21 mouse cellular contexts compared by ENCODE assay signal in genomic region chr19:53013341-53013740, GRCm38 (mm10). TPM values are rescaled to one million over a fixed set of nuclear protein-coding genes. Genes with fewer than 3 reads are reported as not detected.
DNase-seq lines count a peak whose midpoint lies in the region; ATAC-seq and TF ChIP-seq lines count a peak whose summit lies in the region.
"Had no signal": no experiment of that assay in that cellular context is flagged by ENCODE, and none has a peak within 500 bp of the region (broad histone marks: within the 10 kb centered on the region; RNA-seq: fewer than 3 reads in every experiment).

No protein-coding gene starts in this region.

- intact Hi-C loops in gastrocnemius, adult 2 months (cut with DNase I): no loop called here
- intact Hi-C loops in gastrocnemius, postnatal 36 days (cut with DNase I): loop anchor here (5.0 kb wide), 1 partner anchor 349 kb away; no protein-coding TSS in a partner anchor

- H3K9me3 ChIP-seq in heart, embryonic 16.5 days (replicated peaks; ENCODE audit: control insufficient read depth, low read length): no peaks in the 10 kb centered on the region
- no peaks in the 10 kb centered on the region for H3K9me3 ChIP-seq in limb, embryonic 13.5 days
- no peaks in the 10 kb centered on the region for H3K9me3 ChIP-seq in limb, embryonic 10.5 days (replicated peaks)
- H3K9me3 ChIP-seq in limb, embryonic 15.5 days: no peaks in the 10 kb centered on the region
- H3K9me3 ChIP-seq: embryonic facial prominence, embryonic 10.5 days; forebrain, embryonic 13.5 days; G1E; heart, embryonic 15.5 days; hindbrain, embryonic 13.5 days had no signal

- H3K4me3 ChIP-seq in gastrocnemius, adult 2 months: no peak overlapping the region
- H3K4me3 ChIP-seq in heart, embryonic 16.5 days (ENCODE audit: low read length): no peak overlapping the region
- no peak overlapping the region for H3K4me3 ChIP-seq in limb, embryonic 13.5 days
- H3K4me3 ChIP-seq in limb, embryonic 10.5 days: no peak overlapping the region
- no peak overlapping the region for H3K4me3 ChIP-seq in limb, embryonic 15.5 days
- H3K4me3 ChIP-seq: embryonic facial prominence, embryonic 10.5 days; forebrain, embryonic 13.5 days; heart, embryonic 15.5 days; hindbrain, embryonic 13.5 days had no signal

- H3K36me3 ChIP-seq in heart, embryonic 16.5 days (ENCODE audit: control insufficient read depth, insufficient read depth): peaks cover 20% of the 10 kb centered on the region
- H3K36me3 ChIP-seq in limb, embryonic 13.5 days: peaks cover 41% of the 10 kb centered on the region
- peaks cover 70% of the 10 kb centered on the region for H3K36me3 ChIP-seq in limb, embryonic 10.5 days
- H3K36me3 ChIP-seq in limb, embryonic 15.5 days: peaks cover 15% of the 10 kb centered on the region

- WGBS in heart, embryonic 16.5 days: 87% methylated on average over 7 of the region's 7 CpGs
- WGBS in limb, embryonic 13.5 days: 87% methylated on average over 7 of the region's 7 CpGs
- 90% methylated on average over 7 of the region's 7 CpGs for WGBS in limb, embryonic 10.5 days
- WGBS in limb, embryonic 15.5 days: 84% methylated on average over 7 of the region's 7 CpGs

- H3K4me1 ChIP-seq in heart, embryonic 16.5 days (ENCODE audit: control insufficient read depth, insufficient read depth, low read length): peaks cover 70% of the 10 kb centered on the region
- peaks cover 62% of the 10 kb centered on the region for H3K4me1 ChIP-seq in limb, embryonic 13.5 days
- peaks cover 8% of the 10 kb centered on the region; the same call in 1 of the 2 replicates for H3K4me1 ChIP-seq in limb, embryonic 10.5 days
- H3K4me1 ChIP-seq in limb, embryonic 15.5 days: peaks cover 74% of the 10 kb centered on the region

- no peak overlapping the region for H3K4me2 ChIP-seq in heart, embryonic 16.5 days (ENCODE audit: low read depth, low read length)
- no peak overlapping the region for H3K4me2 ChIP-seq in limb, embryonic 13.5 days (replicated peaks)
- H3K4me2 ChIP-seq in limb, embryonic 15.5 days: no peak overlapping the region
- H3K4me2 ChIP-seq: forebrain, embryonic 13.5 days; hindbrain, embryonic 13.5 days had no signal

- no peak for DNase-seq in gastrocnemius, adult 2 months
- no peak for DNase-seq in gastrocnemius, postnatal 36 days
- DNase-seq in heart, adult 8-10 months (ENCODE audit: low spot score): no peak
- no peak for DNase-seq in limb, embryonic 10.5 days (ENCODE audit: low spot score)
- DNase-seq: adrenal gland, adult 8-10 months; adrenal gland, postnatal 36 days; B cell, adult 2 months; cerebellum, adult 2 months; cerebellum, postnatal 10 days; forebrain, postnatal 0 days; gastrocnemius, postnatal 25 days had no signal

- no peak for TF ChIP-seq CTCF in gastrocnemius, adult 2 months (IDR thresholded peaks at IDR 0.05)

- no peaks in the 10 kb centered on the region for H3K27me3 ChIP-seq in heart, embryonic 16.5 days (ENCODE audit: control insufficient read depth, insufficient read depth, low read length)
- no peaks in the 10 kb centered on the region for H3K27me3 ChIP-seq in limb, embryonic 13.5 days
- H3K27me3 ChIP-seq in limb, embryonic 10.5 days (ENCODE audit: low read depth, poor library complexity, severe bottlenecking): no peaks in the 10 kb centered on the region
- H3K27me3 ChIP-seq in limb, embryonic 15.5 days: no peaks in the 10 kb centered on the region
- H3K27me3 ChIP-seq: forebrain, embryonic 13.5 days; heart, embryonic 15.5 days; hindbrain, embryonic 13.5 days had no signal

- H3K9ac ChIP-seq in heart, embryonic 16.5 days (ENCODE audit: low read length): no peak overlapping the region
- H3K9ac ChIP-seq in limb, embryonic 13.5 days: no peak overlapping the region
- no peak overlapping the region for H3K9ac ChIP-seq in limb, embryonic 15.5 days
- H3K9ac ChIP-seq: forebrain, embryonic 13.5 days; forebrain, postnatal 0 days; heart, embryonic 15.5 days; hindbrain, embryonic 13.5 days had no signal

- H3K27ac ChIP-seq in gastrocnemius, adult 2 months: peak overlapping the region; percentile 54
- peak overlapping the region; percentile 1; the same call in 1 of the 2 replicates for H3K27ac ChIP-seq in heart, embryonic 16.5 days (ENCODE audit: low read length)
- H3K27ac ChIP-seq in limb, embryonic 13.5 days: peak overlapping the region; percentile 63; the same call in 1 of the 2 replicates
- H3K27ac ChIP-seq in limb, embryonic 10.5 days: no peak overlapping the region
- peak overlapping the region; percentile 3 for H3K27ac ChIP-seq in limb, embryonic 15.5 days
- H3K27ac ChIP-seq: embryonic facial prominence, embryonic 10.5 days; forebrain, embryonic 13.5 days; heart, embryonic 15.5 days; hindbrain, embryonic 13.5 days; hindbrain, postnatal 0 days had no signal

- ATAC-seq in heart, embryonic 16.5 days (replicated peaks; ENCODE audit: extremely low read depth, insufficient read depth, low FRiP score): no peak
- ATAC-seq in limb, embryonic 13.5 days (ENCODE audit: low FRiP score, low read depth): no peak
- ATAC-seq in limb, embryonic 15.5 days (ENCODE audit: insufficient number of reproducible peaks, low FRiP score, low TSS enrichment, low read depth): no peak
- ATAC-seq: CD4-positive, CD25-positive, alpha-beta regulatory T cell, adult 4 months; forebrain, embryonic 13.5 days; forebrain, postnatal 0 days; hindbrain, postnatal 0 days had no signal

RNA-seq across cellular contexts. Expression of gene Xpnpep1, which starts 26.7 kb away (rescaled TPM):
- 10 to 100 TPM; 41.9 to 48.9 TPM for total RNA-seq in gastrocnemius, adult 2 months (2021)
- 10 to 100 TPM; 41.8 to 52.1 TPM for total RNA-seq in gastrocnemius, postnatal 36 days (2021)
- polyA plus RNA-seq in heart, embryonic 16.5 days (2015; fragmentation: Nextera tagmentation; extraction: Ambion mirVana): 128 and 137 TPM in 2 replicates
- 10 to 100 TPM; 52.4 to 81.0 (median 72.0) TPM for total RNA-seq in heart, adult 8-10 months (2022)
- 153 and 163 TPM in 2 replicates for polyA plus RNA-seq in limb, embryonic 13.5 days (2015; fragmentation: Nextera tagmentation; extraction: Ambion mirVana)
- polyA plus RNA-seq in limb, embryonic 10.5 days (2016; fragmentation: Nextera tagmentation; extraction: Ambion mirVana): 138 and 152 TPM in 2 replicates
- 144 and 161 TPM in 2 replicates for polyA plus RNA-seq in limb, embryonic 15.5 days (2015; fragmentation: Nextera tagmentation; extraction: Ambion mirVana)
